ENCODE assay signal across 8 mouse cellular contexts in the genomic region with DNA sequence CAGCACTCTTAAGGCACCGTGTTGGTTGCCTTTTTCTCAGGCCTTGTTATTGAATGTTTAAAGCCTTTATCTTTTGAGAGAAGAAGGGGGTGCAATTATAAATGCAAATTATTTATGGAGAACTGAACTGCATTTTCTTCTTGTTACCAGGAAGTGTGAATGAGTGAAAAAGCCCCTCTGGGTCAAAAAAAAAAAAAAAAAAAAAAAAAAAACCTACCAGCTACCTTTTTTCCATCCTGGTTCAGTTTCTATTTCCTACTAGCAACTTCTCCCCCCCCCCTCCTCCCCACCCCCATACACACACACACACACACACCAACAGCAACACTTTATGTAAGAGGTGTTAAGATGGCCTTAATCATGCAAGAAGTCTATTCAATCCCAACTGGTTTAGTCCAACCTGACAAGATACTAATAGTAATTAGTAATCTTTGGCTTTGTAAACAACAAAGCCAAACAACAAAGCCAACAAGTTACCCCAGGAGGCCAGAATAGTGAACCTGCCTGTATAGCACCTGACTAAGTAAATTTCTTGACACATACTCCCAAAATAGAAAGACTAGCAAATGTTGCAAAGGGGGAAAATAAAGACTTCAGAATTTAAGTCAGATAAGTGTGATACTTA. TPM values are rescaled to one million over a fixed set of nuclear protein-coding genes. Genes with fewer than 3 reads are reported as not detected.
A peak's percentile ranks its signal among the peaks of the same experiment; 100 is the strongest.
DNase-seq lines count a peak whose midpoint lies in the region; ATAC-seq and TF ChIP-seq lines count a peak whose summit lies in the region.

No protein-coding gene starts in this region.

- 0% methylated on average over 1 of the region's 1 CpGs for WGBS in heart, embryonic 14.5 days
- 0% methylated on average over 1 of the region's 1 CpGs for WGBS in hindbrain, embryonic 11.5 days
- 0% methylated on average over 1 of the region's 1 CpGs for WGBS in midbrain, embryonic 13.5 days

- H3K4me1 ChIP-seq in heart, embryonic 14.5 days (ENCODE audit: control insufficient read depth in 2 of 2, insufficient read depth in 2 of 2, low read length in 2 of 2) = peaks cover 0 to 13% of the 10 kb centered on the region in 2 experiments; a peak in 2 of 4 replicates
- no peaks in the 10 kb centered on the region for H3K4me1 ChIP-seq in ES-Bruce4 (ENCODE audit: control insufficient read depth, insufficient read depth, low read length)
- no peaks in the 10 kb centered on the region for H3K4me1 ChIP-seq in hindbrain, embryonic 11.5 days (replicated peaks; ENCODE audit: control insufficient read depth, insufficient read depth, low read length)
- H3K4me1 ChIP-seq in midbrain, embryonic 13.5 days (replicated peaks) = peaks cover 14% of the 10 kb centered on the region

- H3K9ac ChIP-seq in heart, embryonic 14.5 days (ENCODE audit: low read length) = peak overlapping the region; percentile 99
- H3K9ac ChIP-seq in ES-Bruce4 (ENCODE audit: low read depth, poor library complexity, severe bottlenecking) = peak overlapping the region; percentile 79
- H3K9ac ChIP-seq in hindbrain, embryonic 11.5 days (ENCODE audit: low read depth, low read length) = peak overlapping the region; percentile 98; the same call in 1 of the 2 replicates
- H3K9ac ChIP-seq in midbrain, embryonic 13.5 days (replicated peaks) = peak overlapping the region; percentile 96

- TF ChIP-seq POLR2A in ES-Bruce4 (IDR thresholded peaks at IDR 0.05; ENCODE audit: insufficient read depth, low read length) = no peak

- TF ChIP-seq CTCF in ES-Bruce4 (IDR thresholded peaks at IDR 0.05; ENCODE audit: low read depth, low read length) = no peak

- peak overlapping the region; percentile 97 for H3K4me3 ChIP-seq in heart, embryonic 14.5 days (ENCODE audit: control insufficient read depth in 1 of 2, insufficient read depth in 1 of 2, low read depth in 1 of 2, low read length in 2 of 2)
- peak overlapping the region; percentile 85 for H3K4me3 ChIP-seq in ES-Bruce4 (ENCODE audit: low read depth, low read length)
- peak overlapping the region; percentile 83 for H3K4me3 ChIP-seq in hindbrain, embryonic 11.5 days (ENCODE audit: low read depth, low read length)
- H3K4me3 ChIP-seq in midbrain, embryonic 13.5 days (replicated peaks) = peak overlapping the region; percentile 97

- no peaks in the 10 kb centered on the region for H3K36me3 ChIP-seq in heart, embryonic 14.5 days (ENCODE audit: control insufficient read depth, insufficient read depth, low read length)
- no peaks in the 10 kb centered on the region for H3K36me3 ChIP-seq in ES-Bruce4 (ENCODE audit: control insufficient read depth, insufficient read depth, low read length, poor library complexity, severe bottlenecking)
- H3K36me3 ChIP-seq in hindbrain, embryonic 11.5 days (ENCODE audit: control insufficient read depth, insufficient read depth, low read length) = no peaks in the 10 kb centered on the region
- no peaks in the 10 kb centered on the region for H3K36me3 ChIP-seq in midbrain, embryonic 13.5 days

- no peak for DNase-seq in heart, adult 9 months (ENCODE audit: low spot score in 2 of 2)
- no peak for DNase-seq in hindbrain, embryonic 11.5 days (ENCODE audit: low spot score)
- no peak for DNase-seq in layer of hippocampus, postnatal 14 days (ENCODE audit: low spot score in 2 of 2)
- DNase-seq in thymus, adult 18-20 months = no peak
- no peak for DNase-seq in cerebellum, postnatal 25 days

- peak overlapping the region; percentile 99 for H3K27ac ChIP-seq in heart, embryonic 14.5 days (replicated peaks in 1 of 2; ENCODE audit: control insufficient read depth in 1 of 2, insufficient read depth in 1 of 2, low read depth in 2 of 2, low read length in 2 of 2)
- H3K27ac ChIP-seq in ES-Bruce4 (ENCODE audit: insufficient read depth, low read length) = no peak overlapping the region
- H3K27ac ChIP-seq in hindbrain, embryonic 11.5 days (ENCODE audit: low read depth, low read length) = no peak overlapping the region
- peak overlapping the region; percentile 99 for H3K27ac ChIP-seq in midbrain, embryonic 13.5 days

- peak overlapping the region; percentile 80 for H3K4me2 ChIP-seq in heart, embryonic 14.5 days (ENCODE audit: low read length)
- peak overlapping the region; percentile 68 for H3K4me2 ChIP-seq in hindbrain, embryonic 11.5 days (replicated peaks; ENCODE audit: low read depth, low read length)
- peak overlapping the region; percentile 73 for H3K4me2 ChIP-seq in midbrain, embryonic 13.5 days (replicated peaks)

- TF ChIP-seq EP300 in ES-Bruce4 (IDR thresholded peaks at IDR 0.05; ENCODE audit: insufficient read depth, low read depth, low read length) = no peak

- ATAC-seq in heart, embryonic 14.5 days (ENCODE audit: insufficient number of reproducible peaks, insufficient read depth, low FRiP score, low read depth) = no peak
- ATAC-seq in hindbrain, embryonic 11.5 days (ENCODE audit: low FRiP score) = no peak
- no peak for ATAC-seq in midbrain, embryonic 13.5 days

- no peaks in the 10 kb centered on the region for H3K27me3 ChIP-seq in heart, embryonic 14.5 days (ENCODE audit: control insufficient read depth, insufficient read depth, low read length)
- no peaks in the 10 kb centered on the region for H3K27me3 ChIP-seq in ES-Bruce4 (ENCODE audit: control insufficient read depth, insufficient read depth, low read length, poor library complexity, severe bottlenecking)
- no peaks in the 10 kb centered on the region for H3K27me3 ChIP-seq in hindbrain, embryonic 11.5 days (ENCODE audit: control insufficient read depth, insufficient read depth, low read length)
- H3K27me3 ChIP-seq in midbrain, embryonic 13.5 days = no peaks in the 10 kb centered on the region

- H3K9me3 ChIP-seq in heart, embryonic 14.5 days (ENCODE audit: control insufficient read depth, low read length) = peaks cover 5% of the 10 kb centered on the region
- no peaks in the 10 kb centered on the region for H3K9me3 ChIP-seq in ES-Bruce4 (replicated peaks; ENCODE audit: control insufficient read depth, insufficient read depth, low read length, poor library complexity, severe bottlenecking)
- H3K9me3 ChIP-seq in hindbrain, embryonic 11.5 days (ENCODE audit: control insufficient read depth, low read length) = no peaks in the 10 kb centered on the region
- no peaks in the 10 kb centered on the region for H3K9me3 ChIP-seq in midbrain, embryonic 13.5 days

RNA-seq across cellular contexts. Expression of a gene that starts 0.5 kb away (rescaled TPM):
- polyA plus RNA-seq in heart, embryonic 14.5 days (2014; fragmentation: Nextera tagmentation; extraction: Ambion mirVana) = 20.8 and 23.9 TPM in 2 replicates
- polyA plus RNA-seq in ES-Bruce4 (2011; ENCODE audit: insufficient read depth, insufficient read length, low read depth, missing spikeins) = 42.6 and 47.1 TPM in 2 replicates
- 9.6 and 15.1 TPM in 2 replicates for polyA plus RNA-seq in hindbrain, embryonic 11.5 days (2014; fragmentation: Nextera tagmentation; extraction: Ambion mirVana)
- 13.4 and 13.8 TPM in 2 replicates for polyA plus RNA-seq in midbrain, embryonic 13.5 days (2015; fragmentation: Nextera tagmentation; extraction: Ambion mirVana)
- total RNA-seq in layer of hippocampus, postnatal 14 days (2021) = 10 to 100 TPM; 59.2 to 88.4 TPM

RNA-seq across cellular contexts. Expression of a gene that starts 45.8 kb away (rescaled TPM):
- 18.8 and 22.6 TPM in 2 replicates for polyA plus RNA-seq in heart, embryonic 14.5 days (2014; fragmentation: Nextera tagmentation; extraction: Ambion mirVana)
- 35.5 and 36.9 TPM in 2 replicates for polyA plus RNA-seq in ES-Bruce4 (2011; ENCODE audit: insufficient read depth, insufficient read length, low read depth, missing spikeins)
- polyA plus RNA-seq in hindbrain, embryonic 11.5 days (2014; fragmentation: Nextera tagmentation; extraction: Ambion mirVana) = 21.3 and 25.7 TPM in 2 replicates
- 16.0 and 18.9 TPM in 2 replicates for polyA plus RNA-seq in midbrain, embryonic 13.5 days (2015; fragmentation: Nextera tagmentation; extraction: Ambion mirVana)
- total RNA-seq in layer of hippocampus, postnatal 14 days (2021) = 10 to 100 TPM; 16.4 to 16.7 TPM

Comparison
In these comparisons a context has a peak if more than half of its experiments do, and no peak if none do; other contexts are left out.
1. H3K27ac ChIP-seq: peak in heart, embryonic 14.5 days (2 of 2) and midbrain, embryonic 13.5 days (single experiment); none in ES-Bruce4 (single experiment) and hindbrain, embryonic 11.5 days (single experiment).
2. Peak in every context shown above with its lines, with median percentiles within 50 percentile points of each other: H3K4me2 ChIP-seq, H3K4me3 ChIP-seq and H3K9ac ChIP-seq.